Mouse (Mus musculus): ENCODE results near the gene Parva.

Parva gene

DNA sequence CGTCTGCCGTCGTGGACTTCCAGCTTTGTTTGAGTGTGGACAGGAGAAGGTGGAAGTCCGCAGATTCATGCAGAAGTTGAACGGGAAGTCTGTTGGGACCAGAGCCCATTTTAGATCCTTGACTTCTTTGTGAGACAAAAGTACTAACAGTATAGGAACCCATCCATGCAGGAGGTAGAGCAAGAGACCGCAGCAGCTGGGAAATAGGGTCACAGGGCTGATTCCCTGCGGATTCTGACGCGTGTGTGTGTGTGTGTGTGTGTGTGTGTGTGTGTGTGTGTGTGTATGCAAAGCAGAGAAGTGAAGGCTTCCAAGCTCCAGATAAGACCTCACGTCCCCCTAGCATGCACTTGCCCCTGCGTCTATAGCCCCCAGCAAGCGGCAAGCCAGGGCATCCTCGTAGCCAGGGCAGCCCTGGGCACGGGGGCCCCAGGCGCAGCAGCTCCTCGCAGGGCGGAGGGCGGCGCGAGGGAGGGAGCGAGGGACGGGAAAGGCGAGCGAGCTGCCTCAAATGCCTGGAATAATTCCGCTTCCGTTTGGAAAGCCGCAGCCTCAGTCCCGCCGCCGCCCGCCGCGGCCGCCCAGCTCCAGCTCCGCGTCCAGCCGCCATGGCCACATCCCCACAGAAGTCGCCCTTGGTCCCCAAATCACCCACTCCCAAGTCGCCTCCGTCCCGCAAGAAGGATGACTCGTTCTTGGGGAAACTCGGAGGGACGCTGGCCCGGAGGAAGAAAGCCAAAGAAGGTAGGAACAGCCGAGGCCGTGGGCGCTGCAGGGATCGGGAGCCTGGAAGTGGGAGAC is at the start of gene Parva:
Gene Parva, plus strand, starts transcription at position 149 of the 801 bp plus-strand sequence.
- DNase-seq = peak; percentile 85 to 91

DNA sequence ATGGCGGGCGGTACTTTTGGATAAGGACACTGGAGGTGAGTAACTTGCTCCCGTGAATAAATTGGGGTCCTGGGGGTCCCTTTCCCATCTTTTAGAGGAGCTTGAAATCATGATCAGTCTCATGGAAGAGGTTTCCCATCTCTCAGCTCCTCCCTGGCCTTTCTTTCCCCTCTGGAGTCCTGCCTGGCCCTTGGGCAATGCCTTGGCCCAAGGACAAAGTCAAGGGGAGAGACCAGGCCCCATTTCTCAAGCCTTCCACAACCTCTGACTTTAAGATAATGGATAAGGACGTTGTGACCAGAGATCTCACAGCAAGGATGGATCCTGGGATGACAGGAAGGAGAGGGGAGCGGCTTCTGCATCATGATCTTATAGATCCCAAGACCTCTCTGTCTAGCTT is 49.2 kb upstream of the Parva start:
- DNase-seq = no peak

DNA sequence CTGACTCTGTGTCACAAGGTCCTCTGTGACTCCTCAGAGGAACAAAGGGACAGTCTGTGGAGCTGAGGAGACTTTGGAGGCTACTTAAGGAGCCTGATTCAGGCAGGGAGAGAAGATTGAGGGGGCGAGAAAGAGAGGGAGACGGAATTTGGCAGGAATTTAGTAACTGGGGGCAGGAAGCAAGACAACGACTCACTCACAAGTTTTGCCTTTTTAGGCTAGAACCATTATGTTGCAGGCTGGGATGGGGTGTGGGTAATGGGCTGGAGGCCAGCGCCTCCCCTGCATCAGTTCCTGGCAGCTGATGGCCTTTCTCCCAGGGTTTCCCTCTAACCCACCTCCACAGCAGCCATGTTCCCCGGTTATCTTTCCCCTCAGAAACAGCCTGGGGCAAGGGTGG is 48.8 kb upstream of the Parva start:
- peak in 1 of 2 experiments; percentile 41 for DNase-seq

DNA sequence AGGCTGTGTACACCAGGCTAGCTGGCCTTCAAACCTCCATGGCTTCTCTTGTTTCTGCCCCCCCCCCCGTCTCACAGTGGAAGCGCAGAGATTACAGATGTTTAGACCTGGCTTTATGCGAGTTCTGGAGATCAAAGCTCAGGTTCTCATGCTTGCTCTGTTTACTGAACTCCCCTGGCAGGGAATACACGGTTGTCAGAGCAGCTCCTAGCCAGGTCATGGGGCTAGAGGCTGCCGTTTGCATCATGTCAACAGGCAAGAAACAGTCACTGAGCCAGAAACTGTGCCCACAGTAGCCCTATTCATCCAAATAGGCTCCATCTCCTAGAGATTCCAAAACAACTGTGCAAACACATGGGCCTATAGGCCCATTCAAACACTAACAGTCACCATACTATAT is 40.8 kb upstream of the Parva start:
- DNase-seq = no peak

DNA sequence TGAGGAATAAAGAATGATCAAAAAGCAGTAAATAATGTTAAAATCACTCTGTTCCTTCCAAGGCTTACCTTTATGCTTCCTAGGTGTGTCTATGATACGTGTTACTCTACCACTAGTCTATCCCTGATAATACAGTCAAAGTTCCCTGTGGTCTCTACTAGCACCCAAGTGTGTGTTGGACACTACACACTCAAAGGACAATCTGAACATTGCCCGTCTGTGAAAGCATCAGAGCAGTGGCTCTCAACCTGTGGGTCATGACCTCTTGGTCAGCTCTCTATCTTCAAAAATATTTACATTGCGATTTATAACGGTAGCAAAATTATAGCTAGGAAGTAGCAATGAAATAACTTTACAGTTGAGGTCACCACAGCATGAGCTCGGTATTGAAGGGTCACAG is 39.4 kb upstream of the Parva start:
- DNase-seq = no peak

DNA sequence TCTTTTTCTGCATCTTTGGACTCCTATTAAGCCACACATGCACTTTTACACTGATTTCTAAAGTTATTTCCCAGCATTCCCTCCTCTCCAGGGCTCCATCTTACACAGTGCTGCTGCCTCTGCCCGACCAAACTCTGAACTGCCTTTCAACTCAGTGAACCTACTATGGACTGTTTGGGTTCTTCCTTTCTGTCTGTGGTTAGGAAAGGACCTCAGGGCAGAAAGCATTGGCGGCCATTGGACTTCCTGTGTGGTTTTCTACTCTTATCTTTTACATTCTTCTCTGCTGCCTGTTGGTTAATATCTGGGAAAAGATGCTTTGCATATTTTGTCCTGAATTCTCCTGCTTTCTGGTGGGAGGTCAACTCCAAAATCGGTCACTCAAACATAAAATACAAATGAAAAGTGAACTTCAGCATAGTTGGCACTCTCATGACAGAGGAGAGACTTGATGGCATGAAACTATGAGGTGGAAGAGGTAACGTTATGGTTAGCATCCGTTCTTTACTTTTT is 38.9 kb upstream of the Parva start:
- no peak for DNase-seq

DNA sequence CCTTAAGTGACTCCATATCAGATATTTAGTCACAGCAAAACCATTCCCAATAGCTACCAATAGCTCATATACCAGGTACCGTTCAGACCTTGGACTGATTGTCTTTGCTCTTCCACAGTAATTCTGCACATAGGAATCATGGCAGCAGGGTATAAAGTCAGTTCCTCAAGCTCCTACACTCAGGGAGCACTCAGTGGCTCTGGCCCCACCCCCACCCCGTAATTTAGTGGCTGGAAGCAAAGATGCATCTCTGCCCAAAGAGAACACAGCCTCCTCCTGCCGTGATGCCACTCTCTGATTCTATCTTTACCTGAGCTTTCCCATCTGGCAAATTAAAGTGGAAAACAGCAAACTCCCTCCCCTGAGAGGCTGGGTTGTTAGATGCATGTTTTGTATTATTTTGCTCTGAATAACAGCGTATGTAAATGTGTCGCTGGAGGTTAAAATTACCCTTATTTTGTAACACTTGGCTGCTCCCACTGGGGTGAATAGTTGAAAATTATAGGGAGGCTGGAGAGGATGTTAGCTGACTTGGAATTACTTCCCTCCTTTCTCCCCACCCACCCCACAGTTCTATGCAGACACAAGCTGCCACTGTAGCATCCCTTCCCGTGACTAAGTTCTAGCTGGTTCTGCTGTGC is 37.6 kb upstream of the Parva start:
- DNase-seq = no peak

DNA sequence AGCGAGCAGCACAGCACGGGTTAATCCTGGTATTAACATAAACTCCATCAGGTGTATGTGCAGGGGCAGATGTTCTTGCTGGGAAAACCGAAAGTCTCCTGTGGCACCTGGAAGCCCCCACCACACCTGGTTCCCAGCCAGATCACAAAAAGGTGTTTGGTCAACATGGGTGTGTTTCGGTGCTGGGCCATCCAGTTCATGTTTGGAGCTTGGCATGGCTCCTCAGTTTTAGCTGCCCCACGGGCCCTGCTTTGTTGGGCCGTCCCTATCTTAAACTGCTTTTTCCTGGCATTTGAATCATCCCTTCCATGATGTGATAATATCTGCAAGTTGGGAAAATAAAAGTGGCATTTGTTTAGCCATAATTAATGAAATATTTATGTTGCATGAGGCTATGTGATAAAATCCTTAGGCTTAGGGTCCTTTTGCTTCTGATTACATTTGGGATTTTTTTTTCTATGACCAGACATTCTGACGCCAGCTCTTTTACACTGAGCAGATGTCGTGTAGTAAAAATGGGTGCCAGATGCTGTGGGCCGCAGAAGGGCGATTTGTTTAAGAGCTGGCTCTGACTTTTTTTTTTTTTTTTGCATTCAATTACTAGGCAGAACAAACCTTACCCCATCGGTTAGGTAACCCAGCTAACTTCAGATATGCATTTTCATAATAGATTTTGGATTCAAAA is 36.9 kb upstream of the Parva start:
- DNase-seq = peak in 1 of 2 experiments; percentile 18

DNA sequence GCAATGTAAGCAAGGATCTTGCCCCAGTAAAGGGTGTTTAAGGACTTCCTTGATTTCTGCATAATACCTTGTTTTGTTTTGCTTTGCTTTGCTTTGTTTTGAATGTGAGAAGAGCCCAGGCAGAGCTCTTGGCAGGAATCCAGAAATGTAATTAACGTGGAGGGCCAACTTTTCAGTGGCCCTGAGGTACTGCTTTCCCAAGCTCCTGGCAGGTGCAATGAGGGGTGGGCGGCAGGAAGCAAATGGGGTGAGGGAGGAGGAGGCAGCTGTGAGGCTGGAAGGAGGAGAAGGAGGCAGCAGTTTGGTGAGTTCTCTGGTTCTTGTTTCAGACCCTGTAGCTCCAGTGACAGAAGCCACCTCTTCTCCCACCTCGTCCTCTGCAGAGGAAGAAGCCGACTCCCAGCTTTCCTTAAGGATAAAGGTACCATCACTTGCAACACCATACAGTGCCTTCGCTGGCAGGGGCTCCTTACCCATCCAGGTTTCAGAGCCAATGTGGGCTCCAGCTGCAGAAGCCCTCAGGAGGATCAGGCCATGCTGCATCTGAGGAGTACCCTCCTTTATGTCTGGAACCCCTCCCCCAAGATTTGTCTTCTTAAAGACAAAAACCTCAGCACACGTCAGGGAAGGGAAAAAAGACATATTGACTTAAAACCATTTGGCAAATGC is 36.2 kb upstream of the Parva start:
- peak in 1 of 2 experiments; percentile 47 for DNase-seq

DNA sequence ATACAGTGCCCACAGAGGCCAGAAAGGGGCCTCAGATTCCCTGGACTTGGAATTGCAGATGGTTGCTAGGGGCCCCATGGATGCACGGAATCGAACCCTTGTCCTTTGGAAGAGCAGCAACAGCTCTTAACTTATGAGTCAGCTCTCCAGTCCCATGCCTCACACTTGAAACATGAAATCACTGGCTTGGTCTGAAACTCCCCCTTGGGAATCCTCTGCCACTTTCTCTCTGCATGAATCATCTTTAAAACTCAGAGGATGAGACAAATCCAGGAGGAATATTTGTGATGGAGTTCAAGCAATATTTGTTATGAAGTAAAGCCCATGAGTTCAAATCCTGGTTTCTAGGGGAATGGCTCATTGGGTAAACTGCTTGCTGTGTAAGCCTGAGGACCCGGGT is 29.5 kb upstream of the Parva start:
- DNase-seq = no peak

DNA sequence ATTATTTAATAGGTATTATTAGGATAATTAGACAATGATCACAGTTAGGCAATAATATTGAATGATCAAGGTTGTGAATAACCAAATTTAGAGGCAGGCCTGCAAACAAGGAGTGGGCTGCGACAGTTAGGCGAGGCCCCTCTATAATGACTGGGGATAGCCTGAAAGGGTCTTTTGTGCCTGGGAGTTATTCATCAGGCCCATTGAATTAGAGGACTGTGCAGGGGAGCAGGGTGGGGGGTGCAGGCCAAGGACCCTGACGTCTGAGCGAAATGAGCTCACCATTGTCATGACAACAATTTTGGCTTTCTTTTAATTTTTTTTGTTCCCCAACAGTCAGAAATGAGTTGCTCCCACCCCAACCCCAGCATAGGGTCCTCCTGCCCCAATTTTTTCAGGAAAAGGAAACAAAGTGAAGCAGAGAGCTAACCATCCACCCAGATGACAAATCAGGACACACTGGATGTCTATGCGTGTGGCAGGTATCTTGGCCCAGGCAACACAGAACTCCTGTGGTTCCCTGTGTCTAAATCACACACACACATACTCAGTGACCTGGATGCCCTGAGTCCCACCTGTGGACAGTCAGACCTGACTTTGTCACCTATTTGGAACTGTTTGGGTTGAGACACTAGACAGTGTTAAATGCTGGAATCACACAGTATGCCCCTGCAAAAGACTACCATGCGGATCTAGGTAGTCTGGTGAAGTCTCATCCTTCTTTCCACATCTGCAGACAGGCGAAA is 27.7 kb upstream of the Parva start:
- no peak for DNase-seq

DNA sequence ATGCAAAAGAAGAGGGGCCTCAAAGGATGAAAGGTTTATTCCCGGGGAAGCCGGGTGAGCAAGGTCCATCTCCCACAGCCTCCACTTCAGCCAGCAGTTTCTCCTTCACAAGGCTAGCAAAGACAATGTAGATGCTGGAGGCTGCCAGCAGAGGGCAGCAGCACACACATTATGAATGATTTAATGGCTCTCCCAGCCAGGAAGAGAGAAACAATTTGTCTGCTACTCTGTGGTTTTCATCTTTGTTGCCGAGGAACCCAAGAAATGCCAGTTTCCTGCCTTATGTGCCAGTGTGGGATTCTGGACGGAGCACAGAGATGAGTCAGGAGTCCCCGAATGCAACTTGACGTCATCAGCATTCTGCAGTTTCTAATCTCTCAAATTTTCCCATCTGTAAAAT is 27.1 kb upstream of the Parva start:
- peak; percentile 91 to 93 for DNase-seq

DNA sequence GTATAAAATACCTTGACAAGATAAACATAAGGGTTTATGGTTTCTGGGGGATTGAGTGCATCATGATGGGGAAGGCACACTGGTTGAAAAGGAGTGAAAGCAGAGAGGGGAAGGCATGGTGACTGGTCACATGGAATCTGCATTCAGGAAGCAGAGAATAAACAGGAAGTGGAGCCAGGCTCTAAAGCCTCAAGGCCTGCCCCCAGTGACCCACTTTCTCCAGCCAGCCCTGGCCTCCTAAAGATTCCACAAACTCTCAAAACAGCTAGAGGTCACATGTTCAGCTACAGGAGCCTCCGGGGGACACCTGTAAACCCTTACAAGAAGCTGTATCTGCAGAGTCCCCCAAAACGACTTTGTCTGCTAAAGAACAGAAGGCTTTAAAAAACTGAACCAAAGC is 22.2 kb upstream of the Parva start:
- DNase-seq = peak; percentile 26 to 55

DNA sequence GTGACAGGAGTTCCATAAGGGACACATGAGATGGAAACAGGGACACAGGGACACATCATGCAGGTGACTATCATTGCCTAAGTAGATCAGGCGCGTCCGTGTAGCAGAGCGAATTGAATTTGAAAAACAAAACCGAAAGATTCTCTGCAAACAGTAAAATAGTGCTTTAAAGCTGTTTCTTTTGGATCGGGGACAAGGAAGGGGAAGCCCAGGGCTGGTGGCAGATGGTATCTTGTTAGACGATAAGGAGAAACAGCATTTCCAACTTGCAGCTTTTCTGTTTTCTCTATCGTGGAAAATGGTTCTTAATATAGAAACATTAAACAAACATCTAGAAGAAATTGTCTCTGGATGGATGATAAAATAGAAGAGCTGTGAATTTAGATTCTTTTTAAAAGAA is 21.7 kb upstream of the Parva start:
- DNase-seq = no peak

DNA sequence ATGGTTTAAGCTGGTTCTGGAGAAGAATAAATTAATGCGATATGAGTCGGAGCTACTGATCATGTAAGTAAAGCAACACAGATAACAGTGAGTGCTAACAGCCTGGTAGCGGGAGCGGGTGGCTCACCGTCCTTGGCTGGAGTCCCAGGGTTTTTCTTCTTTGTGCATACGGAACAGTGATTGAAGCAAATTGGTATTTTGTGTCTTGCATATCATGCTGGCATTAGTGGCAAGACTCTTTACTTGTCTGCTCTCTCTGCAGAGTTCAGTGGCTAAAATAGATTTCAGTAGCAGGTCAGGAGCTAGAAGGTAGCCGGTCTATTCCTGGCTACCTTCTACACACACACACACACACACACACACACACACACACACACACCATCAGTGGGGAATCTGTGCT is 19.7 kb upstream of the Parva start:
- no peak for DNase-seq

DNA sequence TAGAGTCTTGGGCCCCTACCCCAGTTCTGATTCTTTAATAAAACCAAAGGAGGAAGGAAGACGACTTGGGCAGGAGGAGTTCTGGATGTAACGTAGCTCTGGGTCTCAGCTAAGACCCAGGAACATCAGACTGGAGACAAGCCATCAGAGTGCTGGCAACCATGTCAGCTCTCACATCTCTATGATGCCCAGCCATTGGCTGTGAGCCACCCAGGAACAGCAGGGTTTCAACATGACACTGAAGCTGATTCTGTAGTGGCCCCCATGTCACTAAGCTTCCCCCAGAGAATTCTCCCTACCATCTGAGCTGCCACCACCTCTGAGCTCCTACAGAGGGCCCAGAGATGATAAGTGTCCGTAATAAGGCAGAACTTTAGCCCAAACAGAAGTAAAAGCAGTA is 17.3 kb upstream of the Parva start:
- no peak for DNase-seq

DNA sequence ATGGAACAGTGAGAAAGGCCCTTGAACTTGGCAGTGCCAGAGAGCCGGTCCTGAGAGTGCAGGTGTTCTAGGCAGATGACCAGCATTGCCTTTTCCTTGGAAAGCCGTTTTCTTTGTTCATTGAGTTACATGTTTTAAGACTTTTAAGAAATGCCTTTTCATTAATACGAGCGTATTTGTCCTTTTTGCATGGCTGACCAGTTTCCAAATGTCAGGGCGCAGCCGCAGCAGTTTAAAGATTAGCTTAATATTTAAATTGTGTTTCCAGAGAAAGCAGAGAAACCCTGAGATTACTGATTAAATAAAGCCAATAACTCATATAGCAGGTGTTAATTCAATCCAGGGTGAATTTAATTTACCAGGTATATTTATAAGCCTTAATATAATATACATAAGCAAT is 14.0 kb upstream of the Parva start:
- no peak for DNase-seq

DNA sequence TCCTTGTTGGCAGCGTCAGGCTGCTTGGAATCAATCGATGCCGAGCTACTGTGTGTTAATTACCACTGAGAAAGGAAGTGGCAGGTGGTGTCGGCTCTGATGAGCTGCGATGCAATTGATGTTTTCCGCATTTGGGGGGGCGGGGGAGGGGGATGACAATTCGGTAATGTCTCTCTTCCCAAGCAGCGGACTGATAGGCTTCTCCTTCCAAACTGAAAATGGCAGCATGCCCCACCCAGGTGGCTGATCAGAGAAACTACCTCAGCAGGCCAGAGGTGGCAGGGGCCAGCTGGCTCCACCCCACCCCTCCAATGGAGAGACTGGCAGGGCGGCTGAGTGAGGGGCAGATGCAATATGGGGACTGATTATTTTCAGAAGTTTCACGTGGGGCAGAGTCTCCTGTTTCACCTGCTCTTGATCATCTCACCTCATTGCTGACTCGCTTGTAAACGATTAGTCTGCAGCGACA is 11.2 kb upstream of the Parva start:
- no peak for DNase-seq

DNA sequence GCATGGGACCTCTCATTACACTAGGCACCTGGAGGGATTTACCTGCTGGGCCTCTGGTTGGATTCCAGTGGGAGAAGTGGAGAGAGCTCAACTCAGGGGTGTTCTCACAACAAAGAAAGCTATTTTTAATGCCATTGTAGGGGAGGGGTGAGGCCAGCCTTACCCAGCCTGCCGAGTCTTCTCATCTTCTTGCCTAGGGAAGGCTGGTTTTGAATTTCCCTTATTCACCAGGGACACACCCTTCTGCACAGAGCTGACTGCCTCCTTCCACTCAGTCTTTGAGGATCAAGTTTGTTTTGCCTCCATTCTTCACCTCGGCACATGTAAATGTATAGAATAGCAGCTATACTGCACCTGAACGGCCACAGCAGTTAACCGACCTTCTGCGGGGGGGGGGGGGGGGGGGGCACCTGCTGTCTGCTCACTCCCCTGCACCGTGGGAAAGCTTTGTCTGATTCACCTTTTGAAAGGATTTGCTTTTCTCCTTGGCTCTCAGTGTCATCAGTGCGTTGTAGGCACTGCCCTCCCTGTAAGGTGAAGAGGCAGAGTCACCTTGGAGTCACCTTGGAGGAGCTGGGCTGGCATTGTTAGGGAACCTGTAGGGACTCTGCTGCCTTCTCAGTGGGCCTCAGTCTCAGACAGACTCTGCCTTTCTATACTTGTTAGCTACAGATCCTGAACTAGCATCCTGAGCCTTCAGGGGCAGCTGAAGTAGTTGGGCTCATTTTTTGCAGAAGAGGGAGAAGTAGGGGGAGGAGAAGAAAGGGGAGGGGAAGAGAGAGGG is 10.4 kb upstream of the Parva start:
- no peak for DNase-seq

DNA sequence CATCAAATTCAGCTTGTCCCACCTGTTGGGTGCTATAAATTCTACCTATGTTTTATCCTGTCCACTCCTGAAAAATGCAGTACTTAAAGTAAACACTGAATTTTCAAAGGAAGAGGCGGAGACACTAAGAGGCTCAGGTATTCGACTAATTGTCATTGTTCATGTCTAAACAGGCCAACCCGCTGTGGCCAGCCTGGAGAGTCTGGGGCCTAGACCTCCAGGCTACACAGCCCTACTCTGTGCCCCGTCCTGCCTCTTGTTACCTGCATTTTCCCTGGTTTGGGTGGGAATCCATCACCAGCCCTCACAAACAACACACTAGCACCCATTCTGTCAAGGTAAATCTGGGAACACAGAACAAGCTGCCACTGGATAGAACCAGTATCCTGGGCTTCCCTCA is 9.7 kb upstream of the Parva start:
- no peak for DNase-seq

DNA sequence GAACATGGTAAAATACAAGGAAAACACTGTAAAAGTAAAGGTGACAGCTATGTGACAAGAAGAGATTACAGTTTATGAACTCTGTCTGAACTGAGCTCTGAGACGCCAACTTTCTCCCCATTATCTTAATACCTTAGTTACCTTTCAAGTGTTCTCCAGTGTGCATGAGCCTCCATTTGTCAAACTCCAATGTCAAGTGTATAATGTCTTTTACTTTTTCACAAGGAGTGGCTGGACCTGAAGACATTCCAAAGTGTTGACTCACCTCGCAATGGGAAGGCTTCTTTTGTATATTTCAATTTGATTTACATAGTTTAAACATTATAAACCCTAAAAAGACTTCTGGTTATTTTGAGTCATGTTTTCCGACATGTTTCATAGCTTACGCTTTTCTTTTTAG is 3.9 kb upstream of the Parva start:
- DNase-seq = no peak

DNA sequence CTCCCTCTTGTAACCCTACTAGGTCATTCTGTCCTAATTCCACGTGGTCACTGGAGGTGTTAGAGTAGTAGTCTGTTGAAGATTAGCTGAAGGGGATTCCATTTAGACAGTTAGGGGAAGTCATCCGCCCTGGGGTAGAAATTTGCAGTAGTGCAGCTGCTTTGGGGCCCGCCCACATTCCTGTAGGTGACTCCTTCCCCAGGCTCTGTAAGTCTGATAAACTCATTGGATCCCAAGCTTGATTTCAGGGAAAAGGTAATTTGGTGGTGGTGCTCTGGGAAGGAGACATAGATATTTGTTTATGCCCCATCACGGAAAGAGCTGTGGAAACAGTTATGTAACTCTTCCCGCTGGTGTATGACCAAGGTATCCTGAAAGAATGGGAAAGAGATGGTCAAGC is 494 bp upstream of the Parva start:
- peak; percentile 47 to 69 for DNase-seq
